Mouse (Mus musculus) heart, embryonic 16.5 days (tissue): ENCODE results near the gene Chrm4. TPM values are rescaled to one million over a fixed set of nuclear protein-coding genes. Genes with fewer than 3 reads are reported as not detected.

Experiments used
- ATAC-seq: fragments of 200-750 bp; cut with Nextera tagmentation; replicated peaks from 2 replicates; pipeline ENCODE4 v1.8.0; 2017; ENCODE audit warnings: moderate number of reproducible peaks; ENCODE audit not compliant: insufficient read depth, low FRiP score; ENCODE audit errors: extremely low read depth
- H3K27ac ChIP-seq: fragments of 300-500 bp; sonication (generic); 2 replicates; pipeline ENCODE4 v1.5.1; 2014; ENCODE audit warnings: mild to moderate bottlenecking, low read length, control low read depth, moderate library complexity
- H3K27me3 ChIP-seq: fragments of 300-500 bp; sonication (generic); 2 replicates; pipeline ENCODE4 v1.6.1; 2014; ENCODE audit warnings: low read length, mixed read lengths; ENCODE audit not compliant: control insufficient read depth, insufficient read depth
- H3K36me3 ChIP-seq: fragments of 300-500 bp; sonication (generic); 2 replicates; pipeline ENCODE4 v1.6.1; 2014; ENCODE audit not compliant: control insufficient read depth, insufficient read depth
- H3K4me1 ChIP-seq: fragments of 300-500 bp; sonication (generic); 2 replicates; pipeline ENCODE4 v1.6.1; 2014; ENCODE audit warnings: low read length, mixed read lengths; ENCODE audit not compliant: control insufficient read depth, insufficient read depth
- H3K4me2 ChIP-seq: fragments of 300-500 bp; sonication (generic); 2 replicates; pipeline ENCODE4 v1.6.1; 2014; ENCODE audit warnings: low read depth, mild to moderate bottlenecking, control low read depth, low read length
- H3K4me3 ChIP-seq: fragments of 300-500 bp; sonication (generic); 2 replicates; pipeline ENCODE4 v1.5.1; 2014; ENCODE audit warnings: mild to moderate bottlenecking, control low read depth, low read length
- H3K9ac ChIP-seq: fragments of 300-500 bp; sonication (generic); 2 replicates; pipeline ENCODE4 v1.6.1; 2014; ENCODE audit warnings: low read length, control low read depth
- H3K9me3 ChIP-seq: fragments of 300-500 bp; sonication (generic); replicated peaks from 2 replicates; pipeline ENCODE4 v1.6.1; 2016; ENCODE audit warnings: low read length; ENCODE audit not compliant: control insufficient read depth
- WGBS: fragments of 180-500 bp; shearing (Covaris S2); extraction: QIAGEN DNeasy Blood & Tissue Kit; methylation state at CpG from one replicate; pipeline ENCODE4 v1.1.7; 2014; 5-methylcytosine and 5-hydroxymethylcytosine counted together
- polyA plus RNA-seq: library from polyadenylated mRNA; unstranded; fragments of >200 nt; fragmentation: Nextera tagmentation; extraction: Ambion mirVana; gene quantifications from 2 replicates; pipeline ENCODE4 v1.2.1, GENCODE M21; 2015

Chrm4 gene
- polyA plus RNA-seq, 1 experiment from 2014 or later = not detected

- no peaks in the 10 kb centered on the region for H3K36me3 ChIP-seq
- 51% methylated on average over 3 of the region's 3 CpGs for WGBS
- H3K27me3 ChIP-seq = no peaks in the 10 kb centered on the region
- H3K9me3 ChIP-seq = no peaks in the 10 kb centered on the region
- peak overlapping the region; percentile 88 for H3K27ac ChIP-seq
- peaks cover 34% of the 10 kb centered on the region for H3K4me1 ChIP-seq
- ATAC-seq = no peak
- peak overlapping the region; percentile 78 for H3K9ac ChIP-seq
- peak overlapping the region; percentile 56 for H3K4me2 ChIP-seq
- peak overlapping the region; percentile 78 for H3K4me3 ChIP-seq
These were observed 37.7 kb downstream of the Chrm4 start for GRCm38 (mm10) chr2:91964610-91965204.

DNA sequence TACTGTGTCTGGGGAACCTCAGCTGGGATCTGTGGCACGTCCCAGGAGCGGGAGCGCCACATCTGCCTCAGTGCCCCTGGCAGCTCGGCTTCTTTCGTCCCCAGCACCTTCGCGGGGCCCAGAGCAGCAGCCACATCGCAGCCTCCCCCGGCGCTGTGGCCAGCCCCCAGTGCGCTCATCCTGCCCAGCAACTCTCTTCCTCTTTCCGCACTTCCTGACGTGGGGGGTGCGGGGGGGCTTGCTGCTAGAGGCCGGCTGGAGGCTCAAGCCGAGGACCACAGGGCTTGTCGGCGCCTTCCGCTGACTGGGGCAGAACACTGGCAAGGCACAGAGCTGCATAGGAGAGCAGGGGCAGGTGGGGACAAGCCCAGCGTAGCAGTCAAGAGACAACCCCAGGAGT, 38.4 kb downstream of the Chrm4 start:
- Histone ChIP-seq H3K4me2 (peak overlapping the region; percentile 56), H3K27ac (peak overlapping the region; percentile 88), H3K36me3 (no peaks in the 10 kb centered on the region), H3K4me1 (peaks cover 30% of the 10 kb centered on the region), H3K27me3 (no peaks in the 10 kb centered on the region), H3K9me3 (no peaks in the 10 kb centered on the region), H3K4me3 (peak overlapping the region; percentile 78), H3K9ac (peak overlapping the region; percentile 78)
- 12% methylated on average over 20 of the region's 20 CpGs for WGBS
- 0 out of 2 replicates have a peak, but pooled peaks have one; percentile 1 for ATAC-seq

DNA sequence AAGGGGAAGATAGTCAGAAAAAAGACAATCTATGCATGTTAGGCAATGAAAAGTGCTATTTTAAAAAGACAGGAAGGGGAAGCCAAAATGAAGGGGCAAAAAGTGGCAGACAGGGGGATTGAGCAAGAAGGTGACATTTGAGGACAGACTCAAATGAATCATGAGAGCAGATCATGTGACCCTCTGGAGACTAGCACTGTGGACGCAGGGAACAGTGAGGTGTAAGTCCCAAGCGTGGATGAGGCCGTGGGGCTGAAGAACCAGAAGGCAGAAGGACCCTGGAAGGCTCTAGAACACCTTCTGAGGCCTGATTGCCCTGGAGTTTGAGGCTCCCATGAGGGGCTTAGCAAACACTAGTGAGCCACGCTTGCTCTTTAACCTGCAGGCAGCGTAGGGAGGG, 39.3 kb downstream of the Chrm4 start:
- H3K27me3 ChIP-seq = no peaks in the 10 kb centered on the region
- no peaks in the 10 kb centered on the region for H3K36me3 ChIP-seq
- H3K4me1 ChIP-seq = peaks cover 36% of the 10 kb centered on the region
- no peak for ATAC-seq
- H3K27ac ChIP-seq = no peak overlapping the region
- no peak overlapping the region for H3K9ac ChIP-seq
- WGBS = 82% methylated on average over 5 of the region's 5 CpGs
- no peak overlapping the region for H3K4me2 ChIP-seq
- no peak overlapping the region for H3K4me3 ChIP-seq
- no peaks in the 10 kb centered on the region for H3K9me3 ChIP-seq

DNA sequence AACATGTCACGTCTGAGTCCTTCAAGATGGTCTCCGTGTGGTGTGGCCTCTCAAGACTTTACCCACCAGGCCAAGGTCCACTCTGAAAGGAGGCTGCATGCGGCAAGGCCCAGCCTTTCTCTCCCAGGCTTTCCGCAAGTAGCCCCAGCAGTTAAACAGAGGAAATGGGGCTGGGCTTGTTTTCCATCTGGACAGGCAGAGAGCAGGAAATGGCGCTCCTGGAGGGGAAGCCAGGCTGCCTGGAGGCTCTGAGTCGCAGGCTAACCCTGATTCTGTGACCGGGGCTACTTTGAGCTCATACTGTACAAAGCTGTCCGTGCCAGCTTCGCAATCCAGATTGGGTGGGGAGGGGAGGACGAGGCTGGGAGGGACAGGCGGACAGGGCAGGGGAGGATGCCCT, 40.9 kb downstream of the Chrm4 start:
- H3K4me1 ChIP-seq = peaks cover 35% of the 10 kb centered on the region
- 0 out of 2 replicates have a peak overlapping the region, but pooled peaks have one; percentile 23 for H3K9ac ChIP-seq
- H3K9me3 ChIP-seq = no peaks in the 10 kb centered on the region
- ATAC-seq = no peak
- WGBS = 48% methylated on average over 11 of the region's 11 CpGs
- no peak overlapping the region for H3K4me2 ChIP-seq
- no peak overlapping the region for H3K4me3 ChIP-seq
- H3K36me3 ChIP-seq = no peaks in the 10 kb centered on the region
- H3K27ac ChIP-seq = peak overlapping the region; percentile 84
- H3K27me3 ChIP-seq = no peaks in the 10 kb centered on the region

DNA sequence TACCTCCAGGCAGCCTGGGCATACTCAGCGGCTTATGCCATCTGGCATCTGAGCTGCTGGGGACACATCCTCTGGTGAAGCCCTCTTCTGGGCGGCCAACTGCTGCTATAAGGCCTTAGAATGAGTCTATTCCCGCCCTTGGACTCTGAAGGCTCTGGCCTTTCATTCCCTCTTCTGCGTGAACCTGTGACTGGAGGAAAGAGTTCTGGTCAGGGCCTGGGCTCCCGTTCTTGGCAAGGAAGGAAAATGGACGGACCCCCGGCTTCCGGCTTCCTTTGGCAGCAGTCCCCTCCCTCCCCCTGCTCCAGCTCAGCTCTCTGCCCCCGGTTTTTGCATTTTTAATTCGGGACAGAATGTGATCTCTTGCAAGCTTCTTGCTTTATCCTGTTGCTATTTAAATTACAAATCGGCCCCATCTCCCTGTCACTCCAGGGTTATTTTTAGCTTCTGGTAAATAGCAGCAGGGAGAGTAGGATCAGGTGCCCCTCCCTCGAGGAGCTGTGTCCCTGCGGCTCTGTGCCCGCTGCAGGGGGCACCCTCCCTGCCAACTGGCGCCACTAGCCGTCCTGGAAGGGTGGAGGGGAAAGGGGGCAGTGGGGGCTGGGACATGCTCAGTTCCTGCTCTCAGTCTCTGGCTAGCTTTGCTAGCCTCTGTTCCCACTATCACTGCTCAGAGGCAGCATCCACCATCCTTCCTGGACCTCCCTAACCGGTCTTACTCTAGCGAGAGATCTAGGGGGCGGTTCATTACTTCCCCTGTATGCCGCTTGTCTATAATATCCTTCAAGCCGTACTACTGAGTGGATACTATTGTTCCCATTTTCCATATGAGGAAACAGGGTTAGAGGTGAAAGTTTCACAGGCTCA, 44.4 kb downstream of the Chrm4 start:
- H3K36me3 ChIP-seq = no peaks in the 10 kb centered on the region
- H3K9me3 ChIP-seq = no peaks in the 10 kb centered on the region
- H3K27me3 ChIP-seq = peaks cover 22% of the 10 kb centered on the region
- H3K9ac ChIP-seq = peak overlapping the region; percentile 61
- H3K4me1 ChIP-seq = peaks cover 29% of the 10 kb centered on the region
- ATAC-seq = peak; percentile 75
- H3K4me3 ChIP-seq = peak overlapping the region; percentile 26
- H3K4me2 ChIP-seq = peak overlapping the region; percentile 56
- WGBS = 11% methylated on average over 21 of the region's 21 CpGs
- H3K27ac ChIP-seq = peak overlapping the region; percentile 96

DNA sequence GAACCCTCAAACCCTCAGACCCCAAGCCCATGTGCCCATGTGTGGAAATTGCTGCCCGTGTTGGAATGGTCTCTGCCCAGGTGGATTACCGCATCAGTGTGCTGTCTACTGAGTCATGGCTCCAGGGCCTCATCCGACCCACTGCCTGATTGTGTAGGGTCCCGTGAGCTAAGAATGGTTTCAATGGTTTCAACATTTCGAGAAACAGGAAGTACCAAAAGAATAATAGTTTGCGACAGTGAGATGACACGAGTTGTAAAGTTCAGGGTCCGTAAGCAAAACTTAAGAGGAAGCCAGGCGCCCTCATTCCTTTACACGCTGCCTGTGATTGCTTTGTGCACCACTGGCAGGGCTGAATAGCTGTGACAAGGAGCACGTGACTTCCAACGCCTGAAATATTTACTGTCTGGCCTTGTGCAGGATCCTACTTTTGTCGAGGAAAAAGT, 45.1 kb downstream of the Chrm4 start:
- H3K27ac ChIP-seq = peak overlapping the region; percentile 96
- H3K36me3 ChIP-seq = no peaks in the 10 kb centered on the region
- H3K4me2 ChIP-seq = peak overlapping the region; percentile 56
- peaks cover 29% of the 10 kb centered on the region for H3K4me1 ChIP-seq
- H3K9ac ChIP-seq = peak overlapping the region; percentile 61
- peak; percentile 9; the same call in 1 of the 2 replicates for ATAC-seq
- H3K27me3 ChIP-seq = peaks cover 28% of the 10 kb centered on the region
- H3K4me3 ChIP-seq = no peak overlapping the region
- WGBS = 23% methylated on average over 13 of the region's 13 CpGs
- no peaks in the 10 kb centered on the region for H3K9me3 ChIP-seq

DNA sequence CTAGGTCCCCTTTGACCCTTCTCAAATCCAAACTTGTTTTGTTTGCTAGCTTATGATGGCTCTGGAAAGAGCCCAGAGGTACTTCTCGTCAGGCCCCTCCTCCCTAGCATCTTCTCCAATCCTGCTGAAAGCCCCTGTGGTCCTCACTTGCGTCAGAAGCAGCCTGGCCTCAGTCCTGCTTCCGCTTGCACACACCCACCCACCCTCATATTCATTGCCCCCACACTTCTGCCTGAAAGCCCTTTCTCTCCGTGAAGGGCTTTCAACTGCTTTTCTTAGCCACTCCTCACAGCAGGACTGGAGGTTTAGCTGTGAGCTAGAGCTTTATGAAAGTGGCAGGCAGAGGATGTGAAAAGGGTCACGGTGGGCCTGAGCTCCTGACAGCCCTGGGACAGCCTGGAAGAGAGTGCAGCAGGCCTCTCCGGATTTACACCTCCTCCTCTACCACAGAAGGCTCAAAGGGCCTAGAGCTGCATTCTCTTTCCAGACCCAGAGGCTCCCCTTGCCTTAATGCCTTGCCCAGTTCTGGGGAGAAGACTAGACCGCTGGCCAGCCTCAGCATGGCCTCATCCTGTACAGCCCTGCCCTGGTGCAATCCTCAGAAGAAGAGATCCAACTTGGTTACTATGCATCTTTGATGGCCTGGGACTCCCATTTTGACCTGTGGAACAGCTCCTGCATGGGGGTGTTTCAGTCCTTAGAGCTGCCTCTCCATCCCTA, 46.5 kb downstream of the Chrm4 start:
- no peaks in the 10 kb centered on the region for H3K9me3 ChIP-seq
- no peak overlapping the region for H3K9ac ChIP-seq
- no peak for ATAC-seq
- H3K4me3 ChIP-seq = no peak overlapping the region
- H3K4me2 ChIP-seq = no peak overlapping the region
- H3K27me3 ChIP-seq = peaks cover 28% of the 10 kb centered on the region
- peaks cover 40% of the 10 kb centered on the region for H3K4me1 ChIP-seq
- H3K27ac ChIP-seq = no peak overlapping the region
- 65% methylated on average over 7 of the region's 7 CpGs for WGBS
- no peaks in the 10 kb centered on the region for H3K36me3 ChIP-seq

DNA sequence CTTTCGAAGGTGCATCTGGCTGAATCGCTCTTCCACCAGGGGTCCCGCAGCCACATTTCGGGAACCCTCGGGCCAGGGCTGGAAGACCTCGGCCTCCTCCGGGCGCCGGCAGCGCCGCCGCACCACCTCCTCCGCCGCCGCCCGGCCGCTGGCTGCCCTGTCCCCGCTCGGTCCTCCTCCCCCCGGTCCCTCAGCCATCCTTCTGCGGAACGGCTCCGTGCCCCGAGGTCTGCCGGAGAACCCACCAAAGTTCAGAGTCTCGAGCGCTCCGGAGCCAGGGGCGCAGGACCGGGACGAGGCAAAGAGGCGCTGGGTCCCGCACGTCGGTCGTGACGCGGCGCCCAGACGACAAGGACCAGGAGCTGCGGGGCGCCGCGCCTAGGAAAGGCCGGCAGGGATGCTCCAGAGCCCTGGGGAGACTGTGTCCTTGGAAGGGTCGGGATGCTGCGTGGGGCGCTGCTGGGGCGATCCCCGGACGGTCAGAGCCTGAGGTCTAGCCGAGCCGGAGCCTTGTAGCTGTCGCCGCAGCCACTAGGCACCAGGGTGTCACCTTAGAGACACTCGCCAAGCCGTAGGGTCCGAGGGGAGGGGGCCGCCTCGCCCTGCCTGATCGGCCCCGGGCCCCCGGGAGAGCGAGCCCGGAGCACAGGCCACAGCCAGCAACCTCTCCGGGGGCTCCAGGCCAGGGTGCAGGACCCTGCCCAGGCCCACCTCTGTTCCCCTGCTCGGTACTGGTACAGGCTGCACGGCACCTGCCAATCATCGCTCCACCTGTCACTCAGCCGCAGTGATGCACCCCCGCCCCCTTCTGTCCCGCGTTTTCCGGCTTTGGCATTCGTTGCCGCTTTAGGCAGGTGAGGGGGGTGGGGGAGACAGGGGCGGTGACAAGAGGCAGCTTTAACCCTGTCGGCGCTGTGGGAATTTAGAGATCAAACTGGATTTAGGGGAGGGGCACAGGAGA, 48.8 kb downstream of the Chrm4 start, which contains the start of gene Dgkz:
TSS of gene Dgkz (minus strand) at position 284 of the 961 bp plus-strand sequence.
- Histone ChIP-seq H3K27ac (no peak within 1 kb of the TSS), H3K9ac (peak within 1 kb of the TSS; percentile 67), H3K4me1 (peaks cover 38% of the 10 kb centered on the region), H3K27me3 (peaks cover 28% of the 10 kb centered on the region), H3K4me3 (peak within 1 kb of the TSS; percentile 55), H3K36me3 (no peaks in the 10 kb centered on the region), H3K4me2 (peak within 1 kb of the TSS; percentile 80), H3K9me3 (no peaks in the 10 kb centered on the region)
- no peak for ATAC-seq
- 2% methylated on average over 79 of the region's 79 CpGs for WGBS
